In the genomic region with DNA sequence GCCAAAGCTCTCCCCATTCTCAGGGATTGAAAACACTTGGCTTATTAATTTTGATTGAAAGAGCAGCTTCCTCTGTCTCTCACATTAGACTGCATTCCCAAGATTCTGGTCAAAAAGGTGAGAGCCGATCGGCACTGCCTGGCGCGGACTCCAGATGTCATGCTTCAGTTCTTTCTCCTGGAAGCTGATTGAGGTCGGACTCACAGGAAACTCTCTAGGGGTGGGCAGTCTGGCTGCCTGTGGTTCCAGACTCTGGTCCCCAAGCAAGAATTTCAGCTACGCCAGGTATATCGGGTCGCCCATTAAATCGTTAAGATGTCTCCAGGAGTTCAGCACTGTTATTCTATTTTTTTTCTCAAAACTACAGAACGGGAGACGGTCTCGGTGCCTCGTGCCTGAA, we compare ENCODE assay signal across 18 mouse cellular contexts.
DNase-seq lines count a peak whose midpoint lies in the region; ATAC-seq and TF ChIP-seq lines count a peak whose summit lies in the region.
"Had no signal": no experiment of that assay in that cellular context is flagged by ENCODE, and none has a peak within 500 bp of the region (broad histone marks: within the 10 kb centered on the region; RNA-seq: fewer than 3 reads in every experiment).

No protein-coding gene starts in this region.

- TF ChIP-seq CTCF in kidney, postnatal 0 days (IDR thresholded peaks at IDR 0.05; ENCODE audit: low read depth), result no peak
- TF ChIP-seq CTCF in hindbrain, postnatal 0 days (IDR thresholded peaks at IDR 0.05; ENCODE audit: low read depth), result no peak

- no peak for ATAC-seq in limb, embryonic 11.5 days (ENCODE audit: insufficient number of reproducible peaks, low FRiP score, low TSS enrichment, low read depth)
- ATAC-seq in kidney, postnatal 0 days (replicated peaks; ENCODE audit: low FRiP score, low read depth), result no peak
- ATAC-seq in hindbrain, postnatal 0 days, result no peak
- ATAC-seq: forebrain, embryonic 15.5 days; hindbrain, embryonic 16.5 days had no signal

- no peak overlapping the region for H3K4me3 ChIP-seq in limb, embryonic 11.5 days (ENCODE audit: low read depth, low read length)
- no peak overlapping the region for H3K4me3 ChIP-seq in limb, embryonic 10.5 days
- H3K4me3 ChIP-seq in kidney, postnatal 0 days (replicated peaks; ENCODE audit: low read depth, low read length), result no peak overlapping the region
- H3K4me3 ChIP-seq in hindbrain, postnatal 0 days (ENCODE audit: low read length), result no peak overlapping the region
- H3K4me3 ChIP-seq: forebrain, embryonic 15.5 days; neural tube, embryonic 13.5 days had no signal

- no peak overlapping the region for H3K27ac ChIP-seq in limb, embryonic 11.5 days (replicated peaks; ENCODE audit: low read depth, low read length)
- no peak overlapping the region for H3K27ac ChIP-seq in limb, embryonic 10.5 days
- H3K27ac ChIP-seq in kidney, postnatal 0 days, result no peak overlapping the region
- H3K27ac ChIP-seq in hindbrain, postnatal 0 days, result no peak overlapping the region
- H3K27ac ChIP-seq: neural tube, embryonic 13.5 days had no signal

- H3K4me2 ChIP-seq in limb, embryonic 11.5 days (ENCODE audit: low read depth, severe bottlenecking), result no peak overlapping the region
- H3K4me2 ChIP-seq in kidney, postnatal 0 days (ENCODE audit: low read length), result 0 out of 2 replicates have a peak overlapping the region, but pooled peaks have one; percentile 19
- no peak overlapping the region for H3K4me2 ChIP-seq in hindbrain, postnatal 0 days (ENCODE audit: low read depth, low read length)
- H3K4me2 ChIP-seq: forebrain, embryonic 15.5 days; neural tube, embryonic 13.5 days had no signal

- no peaks in the 10 kb centered on the region for H3K9me3 ChIP-seq in limb, embryonic 11.5 days (ENCODE audit: control insufficient read depth, low read length)
- H3K9me3 ChIP-seq in limb, embryonic 10.5 days (replicated peaks), result no peaks in the 10 kb centered on the region
- no peaks in the 10 kb centered on the region for H3K9me3 ChIP-seq in kidney, postnatal 0 days (replicated peaks; ENCODE audit: low read length)
- no peaks in the 10 kb centered on the region for H3K9me3 ChIP-seq in hindbrain, postnatal 0 days (ENCODE audit: low read length)
- H3K9me3 ChIP-seq: forebrain, embryonic 15.5 days; neural tube, embryonic 13.5 days had no signal

- WGBS in limb, embryonic 11.5 days, result 62% methylated on average over 13 of the region's 13 CpGs
- WGBS in limb, embryonic 10.5 days, result 76% methylated on average over 13 of the region's 13 CpGs
- 12% methylated on average over 13 of the region's 13 CpGs for WGBS in kidney, postnatal 0 days
- 59% methylated on average over 13 of the region's 13 CpGs for WGBS in hindbrain, postnatal 0 days

- no peaks in the 10 kb centered on the region for H3K36me3 ChIP-seq in limb, embryonic 11.5 days (ENCODE audit: control insufficient read depth, insufficient read depth, low read length)
- H3K36me3 ChIP-seq in limb, embryonic 10.5 days, result no peaks in the 10 kb centered on the region
- no peaks in the 10 kb centered on the region for H3K36me3 ChIP-seq in kidney, postnatal 0 days (ENCODE audit: insufficient read depth, low read length)
- H3K36me3 ChIP-seq in hindbrain, postnatal 0 days (ENCODE audit: insufficient read depth, low read length), result no peaks in the 10 kb centered on the region
- H3K36me3 ChIP-seq: forebrain, embryonic 15.5 days; neural tube, embryonic 13.5 days had no signal

- H3K27me3 ChIP-seq in limb, embryonic 11.5 days (ENCODE audit: control insufficient read depth, insufficient read depth, low read length), result no peaks in the 10 kb centered on the region
- no peaks in the 10 kb centered on the region for H3K27me3 ChIP-seq in limb, embryonic 10.5 days (ENCODE audit: low read depth, poor library complexity, severe bottlenecking)
- H3K27me3 ChIP-seq in kidney, postnatal 0 days (ENCODE audit: insufficient read depth, low read length), result no peaks in the 10 kb centered on the region
- no peaks in the 10 kb centered on the region for H3K27me3 ChIP-seq in hindbrain, postnatal 0 days (ENCODE audit: insufficient read depth, low read length)
- H3K27me3 ChIP-seq: CH12.LX; forebrain, embryonic 15.5 days; neural tube, embryonic 13.5 days had no signal

- peak; percentile 27 for DNase-seq in embryo, embryonic 11 days
- DNase-seq in embryo, embryonic 9.5 days (ENCODE audit: extremely low spot score), result no peak
- peak; percentile 38 for DNase-seq in limb, embryonic 11.5 days (ENCODE audit: low spot score)
- DNase-seq in limb, embryonic 10.5 days (ENCODE audit: low spot score), result no peak
- peak; percentile 47 for DNase-seq in kidney, postnatal 0 days (ENCODE audit: low spot score)
- DNase-seq in testis, postnatal 10 days (ENCODE audit: low spot score), result no peak
- no peak for DNase-seq in thymus, postnatal 14 days
- DNase-seq in hindbrain, postnatal 0 days (ENCODE audit: low spot score), result no peak
- DNase-seq: adrenal gland, postnatal 36 days; cerebellum, adult 18-20 months; gastrocnemius, postnatal 36 days; liver; lung, postnatal 14 days; midbrain, embryonic 14.5 days had no signal

- H3K4me1 ChIP-seq in limb, embryonic 11.5 days (ENCODE audit: control insufficient read depth, insufficient read depth, low read length), result no peaks in the 10 kb centered on the region
- H3K4me1 ChIP-seq in limb, embryonic 10.5 days, result no peaks in the 10 kb centered on the region; the same call in 1 of the 2 replicates
- H3K4me1 ChIP-seq in kidney, postnatal 0 days (replicated peaks; ENCODE audit: insufficient read depth, low read length), result no peaks in the 10 kb centered on the region
- H3K4me1 ChIP-seq in hindbrain, postnatal 0 days (ENCODE audit: insufficient read depth, low read length), result 0 out of 2 replicates have a peak, but pooled peaks cover 4% of the 10 kb centered on the region
- H3K4me1 ChIP-seq: neural tube, embryonic 13.5 days had no signal

- no peak overlapping the region for H3K9ac ChIP-seq in limb, embryonic 11.5 days (ENCODE audit: low read length)
- H3K9ac ChIP-seq in kidney, postnatal 0 days (ENCODE audit: low read depth, low read length), result no peak overlapping the region
- H3K9ac ChIP-seq in hindbrain, postnatal 0 days (replicated peaks; ENCODE audit: low read length), result no peak overlapping the region
- H3K9ac ChIP-seq: forebrain, embryonic 15.5 days; neural tube, embryonic 13.5 days had no signal

Comparison
In these comparisons a context has a peak if more than half of its experiments do, and no peak if none do; other contexts are left out.
1. DNase-seq: peak in embryo, embryonic 11 days (single experiment), limb, embryonic 11.5 days (single experiment) and kidney, postnatal 0 days (single experiment); none in embryo, embryonic 9.5 days (single experiment), limb, embryonic 10.5 days (single experiment), testis, postnatal 10 days (single experiment), thymus, postnatal 14 days (single experiment) and hindbrain, postnatal 0 days (single experiment).